Mouse (Mus musculus): ENCODE data around the gene Sacs. TPM values are rescaled to one million over a fixed set of nuclear protein-coding genes. Genes with fewer than 3 reads are reported as not detected.

Gene Sacs
- 10.0 and 11.6 TPM in 2 replicates for polyA plus RNA-seq (2012; rRNA removed)

DNA sequence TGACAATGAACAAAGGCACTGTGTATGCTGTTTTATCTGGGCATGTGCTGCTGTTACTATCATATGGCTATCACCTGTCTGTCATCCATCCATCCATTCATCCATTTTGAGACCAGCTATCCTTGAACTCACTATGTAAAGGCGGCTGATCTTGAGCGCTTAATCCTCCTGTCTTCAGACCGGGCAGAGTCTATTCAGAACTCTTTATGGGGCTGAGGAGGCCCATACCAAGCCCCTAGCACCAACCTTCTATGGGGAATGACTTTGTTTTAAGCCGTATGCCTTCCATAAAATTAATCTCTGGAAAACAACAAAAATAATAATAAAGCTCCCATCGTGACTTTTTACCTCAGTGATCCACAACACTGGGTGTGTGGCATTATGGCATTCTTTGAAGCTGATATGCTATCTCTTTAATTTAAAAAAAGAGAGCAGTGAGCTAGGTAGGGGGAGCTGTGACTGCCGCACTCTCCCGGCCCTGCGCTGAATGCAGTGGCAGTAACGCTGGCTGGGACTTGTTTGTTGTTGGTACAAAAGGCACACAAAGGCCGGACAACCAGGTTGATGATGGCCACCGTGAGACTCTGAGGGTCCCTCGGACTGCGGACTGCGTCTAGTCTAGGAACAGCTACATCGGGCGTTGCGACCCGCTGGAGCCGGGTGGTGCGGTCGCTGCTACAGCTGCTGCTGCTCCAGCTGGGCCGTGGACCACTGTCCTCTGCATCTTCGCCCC lies at the start of gene Sacs:
TSS of gene Sacs (plus strand) at position 464 of the 733 bp plus-strand sequence.

DNA sequence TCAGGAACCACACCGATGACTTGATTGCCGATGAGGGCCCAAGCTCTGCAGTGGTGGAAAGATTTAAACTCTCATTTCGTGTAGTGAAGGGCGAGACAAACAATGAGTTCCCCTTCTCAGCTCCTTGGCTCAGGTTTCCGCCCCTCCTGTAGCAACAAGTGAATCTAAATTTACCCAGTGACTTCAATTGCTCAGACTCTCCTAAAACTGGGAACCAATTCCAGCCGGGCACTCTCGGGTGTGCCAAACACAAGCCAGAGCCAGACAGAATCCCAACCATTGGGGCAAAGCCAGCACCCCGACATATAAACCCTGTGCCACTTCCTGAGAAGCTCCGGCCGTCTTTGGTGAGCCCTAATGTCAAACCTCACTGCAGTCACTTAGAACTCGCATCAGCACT lies 120.1 kb downstream of the Sacs start, which contains the start of gene Sgcg:
TSS of gene Sgcg (minus strand) at position 139 of the 400 bp plus-strand sequence.

Other genes starting within 250 kb of the Sacs start
- gene Tnfrsf19, start 92.0 kb upstream of the Sacs start, polyA plus RNA-seq (2012; rRNA removed), result 37.4 and 45.2 TPM in 2 replicates
- gene Sgcg, start 120.0 kb downstream of the Sacs start, polyA plus RNA-seq (2012; rRNA removed), result 0.01 and 1.3 TPM in 2 replicates
- gene Arl11, start 171.3 kb downstream of the Sacs start, polyA plus RNA-seq (2012; rRNA removed), result 0.48 and 0.68 TPM in 2 replicates
- 4.1 and 4.7 TPM in 2 replicates for gene Ebpl, start 222.0 kb downstream of the Sacs start, polyA plus RNA-seq (2012; rRNA removed)

All from central nervous system, embryonic 14 days (tissue).